Mouse (Mus musculus) CH12.LX (cell line): ENCODE data around the gene Cox8a.

Source experiments
- CTCF ChIP-seq, 2 experiments: IDR thresholded peaks in 1 of 2; conservative IDR thresholded peaks in 1 of 2; 2 replicates each; pipeline ENCODE4 v1.5.1; 2011 to 2012; ENCODE audit warnings: low read depth in 2 of 2, low read length in 2 of 2, improper control_type of control experiment in 1 of 2, inconsistent platforms in 1 of 2, mild to moderate bottlenecking in 1 of 2, moderate library complexity in 1 of 2
- ELF1 ChIP-seq: IDR thresholded peaks from 2 replicates; pipeline ENCODE4 v1.6.1; 2014; ENCODE audit warnings: low read depth, mild to moderate bottlenecking, inconsistent platforms, low read length, improper control_type of control experiment
- KAT2A ChIP-seq: IDR thresholded peaks from 2 replicates; pipeline ENCODE4 v1.6.1; 2012; ENCODE audit warnings: low read length, improper control_type of control experiment, inconsistent platforms; ENCODE audit not compliant: insufficient replicate concordance
- MEF2A ChIP-seq: IDR thresholded peaks from 2 replicates; pipeline ENCODE4 v1.6.1; 2014; ENCODE audit warnings: low read depth, mild to moderate bottlenecking, inconsistent platforms, low read length, improper control_type of control experiment, borderline replicate concordance
- MXI1 ChIP-seq: IDR thresholded peaks from 2 replicates; pipeline ENCODE4 v1.6.1; 2011; ENCODE audit warnings: mild to moderate bottlenecking, low read depth, low read length, improper control_type of control experiment
- MYC ChIP-seq: IDR thresholded peaks from 2 replicates; pipeline ENCODE4 v1.6.1; 2011; ENCODE audit warnings: low read depth, mild to moderate bottlenecking, improper control_type of control experiment, low read length
- POLR2A ChIP-seq: IDR thresholded peaks from 2 replicates; pipeline ENCODE4 v1.6.1; 2011; ENCODE audit warnings: low read depth, mild to moderate bottlenecking, improper control_type of control experiment, low read length
- POLR2AphosphoS2 ChIP-seq: IDR thresholded peaks from 2 replicates; pipeline ENCODE4 v1.6.1; 2011; ENCODE audit warnings: low read depth, low read length, improper control_type of control experiment
- USF2 ChIP-seq: conservative IDR thresholded peaks from 2 replicates; pipeline ENCODE4 v1.6.1; 2011; ENCODE audit warnings: low read depth, low read length, improper control_type of control experiment
- ZNF384 ChIP-seq: IDR thresholded peaks from 2 replicates; pipeline ENCODE4 v1.6.1; 2012; ENCODE audit warnings: low read depth, low read length, improper control_type of control experiment, inconsistent platforms

DNA sequence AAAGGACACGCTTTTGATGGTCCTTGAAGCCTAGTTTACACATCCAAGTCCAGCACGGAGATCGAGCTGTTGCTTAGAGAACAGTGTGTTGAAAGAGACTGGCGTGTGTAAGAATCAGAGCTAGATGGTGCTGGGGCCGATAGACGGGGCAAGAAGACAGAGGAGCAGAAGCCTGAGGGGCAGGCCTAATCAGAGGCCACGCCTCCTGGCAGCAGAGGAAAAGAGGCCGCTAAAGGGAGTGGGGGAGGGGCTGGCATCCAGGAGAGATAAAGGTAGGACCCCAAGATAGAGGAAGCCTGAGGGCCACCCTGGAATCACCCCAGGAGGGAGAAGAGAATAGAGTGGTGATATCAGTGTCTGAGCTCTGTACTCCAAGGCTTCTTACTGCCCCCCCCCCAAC is 46.0 kb downstream of the Cox8a start:
- TF ChIP-seq CTCF (conservative IDR thresholded peaks at IDR 0.05 in 1 of 2, IDR thresholded peaks at IDR 0.05 in 1 of 2; ENCODE audit: low read depth in 2 of 2, low read length in 2 of 2) (no peak), ELF1 (no peak), MYC (no peak), POLR2A (no peak), MXI1 (no peak), ZNF384 (no peak), POLR2AphosphoS2 (no peak), KAT2A (no peak), MEF2A (no peak), USF2 (no peak)
